Mouse (Mus musculus): ENCODE results near the gene Bbx.

Gene Bbx

GRCm38 (mm10) chr16:50235231-50235630 lies 197.0 kb downstream of the Bbx start:
- no peak for DNase-seq (ENCODE audit: low spot score in 2 of 2)

- no peak for DNase-seq (ENCODE audit: low spot score in 2 of 2)
Measured at GRCm38 (mm10) chr16:50230624-50231023, 201.6 kb downstream of the Bbx start.

- DNase-seq (ENCODE audit: low spot score in 2 of 2): no peak
Measured at GRCm38 (mm10) chr16:50228833-50229232, 203.4 kb downstream of the Bbx start.

GRCm38 (mm10) chr16:50226274-50226673 lies 205.9 kb downstream of the Bbx start:
- no peak for DNase-seq (ENCODE audit: low spot score in 2 of 2)

GRCm38 (mm10) chr16:50224946-50225345 lies 207.2 kb downstream of the Bbx start:
- no peak for DNase-seq (ENCODE audit: low spot score in 2 of 2)

GRCm38 (mm10) chr16:50220734-50221501 lies 211.3 kb downstream of the Bbx start:
- DNase-seq (ENCODE audit: low spot score in 2 of 2): no peak

GRCm38 (mm10) chr16:50217084-50217483 lies 215.1 kb downstream of the Bbx start:
- DNase-seq (ENCODE audit: low spot score in 2 of 2): no peak

- no peak for DNase-seq (ENCODE audit: low spot score in 2 of 2)
Measured at GRCm38 (mm10) chr16:50211727-50212126, 220.5 kb downstream of the Bbx start.

GRCm38 (mm10) chr16:50211231-50211630 lies 221.0 kb downstream of the Bbx start:
- no peak for DNase-seq (ENCODE audit: low spot score in 2 of 2)

GRCm38 (mm10) chr16:50210742-50211141 lies 221.4 kb downstream of the Bbx start:
- no peak for DNase-seq (ENCODE audit: low spot score in 2 of 2)

- DNase-seq (ENCODE audit: low spot score in 2 of 2): no peak
Measured at GRCm38 (mm10) chr16:50204944-50205343, 227.2 kb downstream of the Bbx start.

GRCm38 (mm10) chr16:50201546-50202151 lies 230.5 kb downstream of the Bbx start:
- peak; percentile 27 to 61 for DNase-seq (ENCODE audit: low spot score in 2 of 2)

GRCm38 (mm10) chr16:50200214-50200613 lies 232.0 kb downstream of the Bbx start:
- no peak for DNase-seq (ENCODE audit: low spot score in 2 of 2)

- DNase-seq (ENCODE audit: low spot score in 2 of 2): no peak
Measured at GRCm38 (mm10) chr16:50196118-50196517, 236.1 kb downstream of the Bbx start.

- DNase-seq (ENCODE audit: low spot score in 2 of 2): no peak
Measured at GRCm38 (mm10) chr16:50192626-50193025, 239.6 kb downstream of the Bbx start.

- DNase-seq (ENCODE audit: low spot score in 2 of 2): no peak
Measured at GRCm38 (mm10) chr16:50189108-50189507, 243.1 kb downstream of the Bbx start.

GRCm38 (mm10) chr16:50186604-50187003 lies 245.6 kb downstream of the Bbx start:
- DNase-seq (ENCODE audit: low spot score in 2 of 2): no peak

GRCm38 (mm10) chr16:50185041-50185440 lies 247.1 kb downstream of the Bbx start:
- no peak for DNase-seq (ENCODE audit: low spot score in 2 of 2)

GRCm38 (mm10) chr16:50182988-50183387 lies 249.2 kb downstream of the Bbx start:
- no peak for DNase-seq (ENCODE audit: low spot score in 2 of 2)

GRCm38 (mm10) chr16:50182561-50182960 lies 249.6 kb downstream of the Bbx start:
- no peak for DNase-seq (ENCODE audit: low spot score in 2 of 2)

GRCm38 (mm10) chr16:50172760-50173159 lies 259.4 kb downstream of the Bbx start:
- no peak for DNase-seq (ENCODE audit: low spot score in 2 of 2)

- no peak for DNase-seq (ENCODE audit: low spot score in 2 of 2)
Measured at GRCm38 (mm10) chr16:50170812-50171211, 261.4 kb downstream of the Bbx start.

GRCm38 (mm10) chr16:50167983-50168299 lies 264.2 kb downstream of the Bbx start:
- no peak for DNase-seq (ENCODE audit: low spot score in 2 of 2)
